Comparison of ENCODE assay signal across 8 mouse cellular contexts in the genomic region with DNA sequence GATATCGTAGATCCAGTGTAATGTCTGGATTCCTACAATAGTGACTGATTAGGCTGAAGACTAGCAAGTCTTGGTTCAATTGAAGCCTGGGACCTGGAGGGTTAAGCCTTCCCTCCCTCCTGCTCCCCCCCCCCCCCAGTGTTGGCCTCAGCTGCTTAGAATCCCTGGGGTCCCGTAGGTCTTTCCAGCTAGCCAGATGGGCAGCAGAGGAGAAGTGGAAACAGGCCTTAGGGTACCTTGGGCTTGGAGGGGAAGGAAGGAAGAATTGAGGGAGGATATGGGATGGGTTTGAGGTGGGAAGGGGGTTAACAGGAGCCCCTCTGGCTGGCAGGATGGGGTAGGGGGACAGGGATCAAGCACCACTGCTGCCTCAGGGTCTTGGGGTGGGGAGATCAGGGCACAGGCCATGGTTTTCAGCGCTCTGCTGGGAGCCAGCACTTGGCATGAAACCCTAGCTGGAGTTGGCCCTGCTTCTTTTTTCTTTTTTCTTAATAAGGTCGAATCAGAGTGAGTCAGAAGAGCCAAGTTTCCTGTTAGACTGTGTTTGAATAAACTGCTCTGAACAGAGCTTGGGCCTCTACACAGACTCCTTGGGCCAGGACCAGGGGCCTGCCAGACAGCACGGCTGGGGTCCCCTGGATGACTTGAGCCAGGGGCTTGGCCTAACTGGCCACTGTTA. TPM values are rescaled to one million over a fixed set of nuclear protein-coding genes. Genes with fewer than 3 reads are reported as not detected.
A peak's percentile ranks its signal among the peaks of the same experiment; 100 is the strongest.
DNase-seq lines count a peak whose midpoint lies in the region; ATAC-seq lines count a peak whose summit lies in the region.

No protein-coding gene starts in this region.

- H3K27me3 ChIP-seq in limb, embryonic 12.5 days: peaks cover 21% of the 10 kb centered on the region
- H3K27me3 ChIP-seq in stomach, embryonic 16.5 days (ENCODE audit: control insufficient read depth, insufficient read depth, low read length): no peaks in the 10 kb centered on the region
- peaks cover 55% of the 10 kb centered on the region for H3K27me3 ChIP-seq in liver, embryonic 11.5 days (replicated peaks; ENCODE audit: control insufficient read depth, insufficient read depth, low read length)

- H3K9ac ChIP-seq in limb, embryonic 12.5 days (replicated peaks): peak overlapping the region; percentile 32; the same call in 1 of the 2 replicates
- H3K9ac ChIP-seq in stomach, embryonic 16.5 days (ENCODE audit: low read length): no peak overlapping the region
- H3K9ac ChIP-seq in liver, embryonic 11.5 days (ENCODE audit: low read depth, low read length): no peak overlapping the region

- no peaks in the 10 kb centered on the region for H3K9me3 ChIP-seq in limb, embryonic 12.5 days
- no peaks in the 10 kb centered on the region for H3K9me3 ChIP-seq in stomach, embryonic 16.5 days (replicated peaks; ENCODE audit: control insufficient read depth, low read length)
- H3K9me3 ChIP-seq in liver, embryonic 11.5 days (ENCODE audit: control insufficient read depth, low read length): no peaks in the 10 kb centered on the region

- DNase-seq in embryo, embryonic 11 days: peak; percentile 47
- no peak for DNase-seq in embryo, embryonic 10 days (ENCODE audit: low spot score)
- DNase-seq in adrenal gland, postnatal 14 days: peak; percentile 69
- DNase-seq in gastrocnemius, postnatal 25 days: peak; percentile 62
- DNase-seq in left cerebral cortex, postnatal 36 days (ENCODE audit: low spot score in 2 of 2): no peak
- no peak for DNase-seq in liver, embryonic 11.5 days (ENCODE audit: low spot score)

- H3K4me3 ChIP-seq in limb, embryonic 12.5 days (replicated peaks): no peak overlapping the region
- no peak overlapping the region for H3K4me3 ChIP-seq in stomach, embryonic 16.5 days (replicated peaks; ENCODE audit: low read length)
- H3K4me3 ChIP-seq in liver, embryonic 11.5 days (ENCODE audit: low read depth, low read length): no peak overlapping the region

- 38% methylated on average over 5 of the region's 5 CpGs for WGBS in limb, embryonic 12.5 days
- 42% methylated on average over 5 of the region's 5 CpGs for WGBS in stomach, embryonic 16.5 days
- 56% methylated on average over 5 of the region's 5 CpGs for WGBS in liver, embryonic 11.5 days

- intact Hi-C loops in left cerebral cortex, postnatal 36 days (cut with DNase I): no loop called here

- peak overlapping the region; percentile 96 for H3K27ac ChIP-seq in limb, embryonic 12.5 days
- peak overlapping the region; percentile 89 for H3K27ac ChIP-seq in stomach, embryonic 16.5 days (ENCODE audit: low read length)
- no peak overlapping the region for H3K27ac ChIP-seq in liver, embryonic 11.5 days (ENCODE audit: low read depth, low read length)

- no peaks in the 10 kb centered on the region for H3K36me3 ChIP-seq in limb, embryonic 12.5 days
- no peaks in the 10 kb centered on the region for H3K36me3 ChIP-seq in stomach, embryonic 16.5 days (ENCODE audit: control insufficient read depth, insufficient read depth, low read length)
- H3K36me3 ChIP-seq in liver, embryonic 11.5 days (ENCODE audit: control insufficient read depth, insufficient read depth, low read length): no peaks in the 10 kb centered on the region

- no peak; the same call in 1 of the 2 replicates for ATAC-seq in limb, embryonic 12.5 days (ENCODE audit: insufficient number of reproducible peaks, insufficient read depth, low FRiP score, low TSS enrichment, low read depth)
- peak; percentile 47; the same call in 1 of the 2 replicates for ATAC-seq in stomach, embryonic 16.5 days (ENCODE audit: insufficient read depth, low FRiP score)
- ATAC-seq in liver, embryonic 11.5 days (replicated peaks; ENCODE audit: low FRiP score): no peak

- H3K4me1 ChIP-seq in limb, embryonic 12.5 days (replicated peaks): peaks cover 72% of the 10 kb centered on the region
- H3K4me1 ChIP-seq in stomach, embryonic 16.5 days (ENCODE audit: control insufficient read depth, insufficient read depth, low read length): peaks cover 37% of the 10 kb centered on the region
- H3K4me1 ChIP-seq in liver, embryonic 11.5 days (replicated peaks; ENCODE audit: control insufficient read depth, insufficient read depth, low read length): peaks cover 8% of the 10 kb centered on the region

- H3K4me2 ChIP-seq in limb, embryonic 12.5 days: peak overlapping the region; percentile 40
- no peak overlapping the region for H3K4me2 ChIP-seq in stomach, embryonic 16.5 days (ENCODE audit: low read depth, low read length)
- no peak overlapping the region for H3K4me2 ChIP-seq in liver, embryonic 11.5 days

RNA-seq across cellular contexts. Expression of a gene that starts 1.8 kb away (rescaled TPM):
- 29.8 and 32.9 TPM in 2 replicates for total RNA-seq in adrenal gland, postnatal 14 days (2021)
- total RNA-seq in gastrocnemius, postnatal 25 days (2021): 10 to 100 TPM; 19.1 to 28.7 TPM
- polyA plus RNA-seq in limb, embryonic 12.5 days (2016; fragmentation: Nextera tagmentation; extraction: Ambion mirVana): 30.1 and 34.7 TPM in 2 replicates
- 31.0 and 33.4 TPM in 2 replicates for polyA plus RNA-seq in stomach, embryonic 16.5 days (2015; fragmentation: Nextera tagmentation; extraction: Ambion mirVana)
- 1 to 10 TPM; 2.1 to 2.7 TPM for total RNA-seq in left cerebral cortex, postnatal 36 days (2021)
- 9.6 and 11.0 TPM in 2 replicates for polyA plus RNA-seq in liver, embryonic 11.5 days (2014; fragmentation: Nextera tagmentation; extraction: Ambion mirVana)

RNA-seq across cellular contexts. Expression of a gene that starts 55.4 kb away (rescaled TPM):
- not detected in 2 replicates for total RNA-seq in adrenal gland, postnatal 14 days (2021)
- not detected for total RNA-seq in gastrocnemius, postnatal 25 days (2021)
- polyA plus RNA-seq in limb, embryonic 12.5 days (2016; fragmentation: Nextera tagmentation; extraction: Ambion mirVana): not detected in 2 replicates
- 0.12 TPM in 1 of 2 replicates, not detected in the other for polyA plus RNA-seq in stomach, embryonic 16.5 days (2015; fragmentation: Nextera tagmentation; extraction: Ambion mirVana)
- total RNA-seq in left cerebral cortex, postnatal 36 days (2021): not detected
- not detected in 2 replicates for polyA plus RNA-seq in liver, embryonic 11.5 days (2014; fragmentation: Nextera tagmentation; extraction: Ambion mirVana)

Comparison
In these comparisons a context has a peak if more than half of its experiments do, and no peak if none do; other contexts are left out.
1. DNase-seq: peak in embryo, embryonic 11 days (single experiment), adrenal gland, postnatal 14 days (single experiment) and gastrocnemius, postnatal 25 days (single experiment); none in embryo, embryonic 10 days (single experiment), left cerebral cortex, postnatal 36 days (0 of 2) and liver, embryonic 11.5 days (single experiment).